8 mouse cellular contexts compared by ENCODE assay signal in genomic region chr5:66745996-66746681, GRCm38 (mm10). TPM values are rescaled to one million over a fixed set of nuclear protein-coding genes. Genes with fewer than 3 reads are reported as not detected.
DNase-seq lines count a peak whose midpoint lies in the region; ATAC-seq and TF ChIP-seq lines count a peak whose summit lies in the region.

No protein-coding gene starts in this region.

- peak overlapping the region; percentile 69 for H3K9ac ChIP-seq in heart, embryonic 12.5 days
- peak overlapping the region; percentile 69 for H3K9ac ChIP-seq in kidney, embryonic 16.5 days (replicated peaks; ENCODE audit: low read length)
- H3K9ac ChIP-seq in liver, embryonic 12.5 days = no peak overlapping the region

- ATAC-seq in heart, embryonic 12.5 days (ENCODE audit: insufficient number of reproducible peaks, low FRiP score) = peak; percentile 40
- peak; percentile 58 for ATAC-seq in kidney, embryonic 16.5 days (ENCODE audit: low FRiP score, low TSS enrichment)
- ATAC-seq in liver, embryonic 12.5 days = no peak
- no peak for ATAC-seq in CD4-positive, CD25-positive, alpha-beta regulatory T cell, adult 4 months

- H3K9me3 ChIP-seq in heart, embryonic 12.5 days (replicated peaks) = 0 out of 2 replicates have a peak, but pooled peaks cover 3% of the 10 kb centered on the region
- no peaks in the 10 kb centered on the region for H3K9me3 ChIP-seq in kidney, embryonic 16.5 days (ENCODE audit: low read length)
- H3K9me3 ChIP-seq in liver, embryonic 12.5 days (replicated peaks) = no peaks in the 10 kb centered on the region

- H3K4me2 ChIP-seq in heart, embryonic 12.5 days = peak overlapping the region; percentile 87
- peak overlapping the region; percentile 89 for H3K4me2 ChIP-seq in kidney, embryonic 16.5 days (replicated peaks; ENCODE audit: low read depth, low read length)
- peak overlapping the region; percentile 70 for H3K4me2 ChIP-seq in liver, embryonic 12.5 days

- WGBS in heart, embryonic 12.5 days = 1% methylated on average over 42 of the region's 42 CpGs
- under 1% methylated on average over 42 of the region's 42 CpGs for WGBS in kidney, embryonic 16.5 days
- under 1% methylated on average over 42 of the region's 42 CpGs for WGBS in liver, embryonic 12.5 days (ENCODE audit: insufficient replicate concordance)

- no peak overlapping the region for H3K27ac ChIP-seq in embryonic fibroblast, embryonic 13.5 days (ENCODE audit: insufficient read depth, low read length)
- H3K27ac ChIP-seq in heart, embryonic 12.5 days (ENCODE audit: poor library complexity, severe bottlenecking) = peak overlapping the region; percentile 24; the same call in 1 of the 2 replicates
- H3K27ac ChIP-seq in kidney, embryonic 16.5 days (ENCODE audit: low read length) = peak overlapping the region; percentile 74
- no peak overlapping the region for H3K27ac ChIP-seq in liver, embryonic 12.5 days

- no peak for TF ChIP-seq CTCF in embryonic fibroblast, embryonic 13.5 days (IDR thresholded peaks at IDR 0.05; ENCODE audit: borderline replicate concordance, insufficient read depth, low read length)

- no peak for TF ChIP-seq POLR2A in embryonic fibroblast, embryonic 13.5 days (IDR thresholded peaks at IDR 0.05; ENCODE audit: low read depth, low read length)

- H3K4me3 ChIP-seq in embryonic fibroblast, embryonic 13.5 days (ENCODE audit: insufficient read depth, low read length) = peak overlapping the region; percentile 50
- H3K4me3 ChIP-seq in heart, embryonic 12.5 days = peak overlapping the region; percentile 61
- H3K4me3 ChIP-seq in kidney, embryonic 16.5 days (ENCODE audit: low read length) = peak overlapping the region; percentile 66
- H3K4me3 ChIP-seq in liver, embryonic 12.5 days = peak overlapping the region; percentile 51

- DNase-seq in lung, adult 18-20 months = peak; percentile 28 to 46
- DNase-seq in lung, postnatal 36 days = no peak
- peak; percentile 7 for DNase-seq in ovary, adult 18-20 months (ENCODE audit: low spot score)

- no peaks in the 10 kb centered on the region for H3K36me3 ChIP-seq in heart, embryonic 12.5 days
- H3K36me3 ChIP-seq in kidney, embryonic 16.5 days (ENCODE audit: insufficient read depth, low read length) = no peaks in the 10 kb centered on the region
- H3K36me3 ChIP-seq in liver, embryonic 12.5 days = no peaks in the 10 kb centered on the region

- H3K4me1 ChIP-seq in embryonic fibroblast, embryonic 13.5 days (ENCODE audit: control insufficient read depth, insufficient read depth, low read length) = no peaks in the 10 kb centered on the region
- peaks cover 15% of the 10 kb centered on the region for H3K4me1 ChIP-seq in heart, embryonic 12.5 days (replicated peaks)
- H3K4me1 ChIP-seq in kidney, embryonic 16.5 days (ENCODE audit: insufficient read depth, low read length) = peaks cover 23% of the 10 kb centered on the region
- H3K4me1 ChIP-seq in liver, embryonic 12.5 days = no peaks in the 10 kb centered on the region; the same call in 1 of the 2 replicates

- H3K27me3 ChIP-seq in heart, embryonic 12.5 days (replicated peaks) = peaks cover 69% of the 10 kb centered on the region
- no peaks in the 10 kb centered on the region for H3K27me3 ChIP-seq in kidney, embryonic 16.5 days (ENCODE audit: insufficient read depth, low read length)
- peaks cover 42% of the 10 kb centered on the region for H3K27me3 ChIP-seq in liver, embryonic 12.5 days (replicated peaks)

RNA-seq across cellular contexts. Expression of gene Limch1, which starts 0.5 kb away (rescaled TPM):
- polyA plus RNA-seq in embryonic fibroblast, embryonic 13.5 days (2011; ENCODE audit: insufficient read length, low read depth, missing spikeins) = 27.4 and 44.2 TPM in 2 replicates
- 25.0 and 29.1 TPM in 2 replicates for polyA plus RNA-seq in heart, embryonic 12.5 days (2016; fragmentation: Nextera tagmentation; extraction: Ambion mirVana)
- 36.3 and 37.5 TPM in 2 replicates for polyA plus RNA-seq in kidney, embryonic 16.5 days (2015; fragmentation: Nextera tagmentation; extraction: Ambion mirVana)
- 3.8 and 5.2 TPM in 2 replicates for polyA plus RNA-seq in liver, embryonic 12.5 days (2016; fragmentation: Nextera tagmentation; extraction: Ambion mirVana)
- polyA plus RNA-seq in CD4-positive, CD25-positive, alpha-beta regulatory T cell, adult 4 months (2017; shearing (Covaris generic)) = not detected

Comparison
In these comparisons a context has a peak if more than half of its experiments do, and no peak if none do; other contexts are left out.
1. H3K27ac ChIP-seq: peak in heart, embryonic 12.5 days (single experiment) and kidney, embryonic 16.5 days (single experiment); none in embryonic fibroblast, embryonic 13.5 days (single experiment) and liver, embryonic 12.5 days (single experiment).
2. ATAC-seq: peak in heart, embryonic 12.5 days (single experiment) and kidney, embryonic 16.5 days (single experiment); none in liver, embryonic 12.5 days (single experiment) and CD4-positive, CD25-positive, alpha-beta regulatory T cell, adult 4 months (single experiment).
3. Peak in every context shown above with its lines, with median percentiles within 50 percentile points of each other: H3K4me3 ChIP-seq and H3K4me2 ChIP-seq.